ENCODE assay signal across 22 mouse cellular contexts in the genomic region with DNA sequence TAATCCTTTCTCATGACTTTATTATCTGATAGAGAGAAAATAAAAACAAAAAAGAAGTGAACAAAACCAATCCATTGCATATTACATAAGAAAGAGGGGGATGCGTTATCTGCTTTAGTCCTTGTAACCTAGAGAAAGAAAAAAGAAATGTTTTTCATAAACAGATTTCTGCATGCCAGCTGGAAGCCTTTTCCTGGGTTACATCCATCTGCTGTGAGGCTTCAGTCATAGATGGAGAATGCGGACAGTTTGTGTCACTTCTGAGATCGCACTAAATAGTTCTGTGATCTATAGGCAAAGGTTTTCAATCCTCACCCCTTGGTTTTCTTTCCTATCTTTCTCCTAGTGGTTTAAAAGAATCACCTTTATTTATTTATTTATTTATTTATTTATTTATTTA.
"Had no signal": no experiment of that assay in that cellular context is flagged by ENCODE, and none has a peak within 500 bp of the region (broad histone marks: within the 10 kb centered on the region; RNA-seq: fewer than 3 reads in every experiment).

No protein-coding gene starts in this region.

- H3K36me3 ChIP-seq: kidney, embryonic 15.5 days; limb, embryonic 12.5 days; limb, embryonic 15.5 days; midbrain, embryonic 12.5 days; neural tube, embryonic 13.5 days; stomach, embryonic 15.5 days had no signal

- H3K9me3 ChIP-seq: kidney, embryonic 15.5 days; limb, embryonic 12.5 days; limb, embryonic 15.5 days; midbrain, embryonic 12.5 days; neural tube, embryonic 13.5 days; stomach, embryonic 15.5 days had no signal

- H3K4me1 ChIP-seq: kidney, embryonic 15.5 days; limb, embryonic 12.5 days; limb, embryonic 15.5 days; midbrain, embryonic 12.5 days; neural tube, embryonic 13.5 days; stomach, embryonic 15.5 days had no signal

- ATAC-seq: liver, postnatal 0 days; midbrain, embryonic 16.5 days had no signal

- H3K4me2 ChIP-seq: kidney, embryonic 15.5 days; limb, embryonic 12.5 days; limb, embryonic 15.5 days; liver, embryonic 11.5 days; midbrain, embryonic 12.5 days; neural tube, embryonic 13.5 days; stomach, embryonic 15.5 days had no signal

- H3K27me3 ChIP-seq: kidney, embryonic 15.5 days; limb, embryonic 12.5 days; limb, embryonic 15.5 days; midbrain, embryonic 12.5 days; neural tube, embryonic 13.5 days; stomach, embryonic 15.5 days had no signal

- H3K9ac ChIP-seq: kidney, embryonic 15.5 days; limb, embryonic 12.5 days; limb, embryonic 15.5 days; liver, embryonic 14.5 days; liver, postnatal 0 days; midbrain, embryonic 12.5 days; neural tube, embryonic 13.5 days; stomach, embryonic 15.5 days had no signal

- H3K27ac ChIP-seq: kidney, embryonic 15.5 days; limb, embryonic 12.5 days; limb, embryonic 15.5 days; liver, embryonic 14.5 days; midbrain, embryonic 12.5 days; neural tube, embryonic 13.5 days; stomach, embryonic 15.5 days had no signal

- H3K4me3 ChIP-seq: kidney, embryonic 15.5 days; limb, embryonic 12.5 days; limb, embryonic 15.5 days; midbrain, embryonic 12.5 days; myocyte; neural tube, embryonic 13.5 days; stomach, embryonic 15.5 days had no signal

- DNase-seq: kidney, adult 11 months; kidney, adult 8-10 months; kidney, postnatal 10 days; kidney, postnatal 36 days; left cerebral cortex, postnatal 4 days; liver, postnatal 0 days; lung, postnatal 14 days; lung, postnatal 4 days; retina, postnatal 1 day; right cerebral cortex, postnatal 25 days; spleen, adult 18-20 months; thymus, postnatal 25 days had no signal
